Mouse (Mus musculus): ENCODE data around the gene Nqo2.
A peak's percentile ranks its signal among the peaks of the same experiment; 100 is the strongest.

Gene Nqo2

DNA sequence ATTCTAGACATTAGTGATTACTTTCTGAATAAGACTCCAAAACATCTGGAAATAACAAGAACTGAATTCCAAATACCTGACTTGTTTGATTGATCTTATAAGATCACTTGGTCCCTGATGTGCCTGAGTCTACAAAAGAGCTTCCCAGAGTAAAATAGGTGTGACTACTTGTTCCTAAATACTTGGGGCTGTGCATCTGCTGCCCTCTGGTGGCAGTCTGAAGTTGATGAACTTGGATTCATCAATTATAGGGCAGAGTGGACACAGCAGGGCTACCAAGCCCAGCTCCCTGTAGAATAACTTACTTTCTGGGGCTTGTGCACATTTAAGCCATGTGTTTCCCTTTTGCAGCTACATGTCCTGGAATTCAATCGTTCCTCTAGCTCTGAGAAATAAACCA is 30.7 kb downstream of the Nqo2 start:
- DNase-seq (ENCODE audit: low read depth, low spot score): peak; percentile 43

DNA sequence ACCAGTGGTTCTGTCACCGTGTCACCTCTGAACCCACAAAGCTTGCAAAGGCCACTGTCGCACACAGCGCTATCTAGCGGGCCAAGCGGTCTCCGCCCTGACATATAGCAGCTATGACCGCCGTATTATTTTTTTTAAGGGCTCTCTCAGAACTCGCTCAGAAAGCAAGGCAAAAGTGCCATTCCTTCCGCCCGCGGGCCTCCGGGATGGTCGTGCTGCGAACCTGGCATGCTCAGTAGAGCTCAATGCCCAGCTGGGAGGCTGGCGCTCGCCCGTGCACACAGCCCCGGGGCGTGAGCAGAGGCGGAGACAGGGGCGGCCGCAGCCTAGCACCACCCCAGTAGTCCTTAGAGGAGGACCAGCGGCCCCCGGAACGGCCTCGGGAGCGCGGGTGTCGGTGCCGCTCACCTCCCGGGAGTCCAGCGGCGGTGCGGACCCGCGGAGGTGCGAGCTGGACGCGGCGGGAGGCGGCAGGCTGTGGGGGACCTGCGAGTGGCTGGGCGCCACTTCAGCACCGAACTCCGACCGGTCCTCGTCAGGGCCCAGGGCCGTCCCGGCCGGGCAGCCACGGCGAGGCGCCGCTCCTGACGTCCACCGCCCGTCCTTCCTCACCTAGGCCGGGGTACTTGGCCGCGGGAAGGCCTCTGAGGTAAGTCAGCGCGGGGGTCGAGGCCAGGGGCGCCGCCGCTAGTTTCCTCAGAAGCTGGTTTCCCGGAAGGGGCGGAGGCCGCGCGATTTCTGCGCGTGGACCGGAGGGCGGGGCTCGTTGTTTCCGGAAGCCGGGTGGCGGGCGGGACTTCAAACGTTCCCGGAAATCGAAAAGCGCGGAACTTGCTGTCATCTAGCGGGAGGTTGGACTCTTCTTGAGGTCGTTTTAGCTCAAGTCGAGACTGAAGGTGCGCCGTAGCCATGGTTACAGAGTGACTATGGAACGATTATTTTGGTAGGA is 37.8 kb downstream of the Nqo2 start, which contains the start of the genes Ripk1 and Serpinb6a:
Gene Ripk1, plus strand, starts transcription at position 306 of the 949 bp plus-strand sequence.
Gene Serpinb6a, minus strand, starts transcription at position 737 of the 949 bp plus-strand sequence.
- peak; percentile 86 for DNase-seq (ENCODE audit: low read depth, low spot score)

DNA sequence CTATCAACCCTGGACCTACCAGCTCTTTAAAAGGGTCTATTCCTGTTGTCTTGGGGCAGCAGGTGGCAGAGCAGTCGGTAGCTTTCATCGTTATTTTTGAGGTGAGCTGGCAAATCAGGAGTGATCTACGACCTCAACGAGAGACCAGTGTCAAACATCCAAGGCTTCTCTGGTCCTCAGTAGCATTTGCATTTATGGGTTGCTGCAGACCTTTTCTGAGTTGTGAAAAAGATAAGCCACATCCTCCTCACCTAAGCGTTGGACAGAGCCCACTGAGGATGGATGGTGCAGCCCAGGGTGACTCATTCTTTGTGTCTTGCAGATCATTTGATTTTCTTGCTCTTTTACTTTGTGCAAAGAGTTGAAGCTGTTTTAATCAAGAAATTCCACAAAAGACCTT is 38.6 kb downstream of the Nqo2 start:
- no peak for DNase-seq (ENCODE audit: low read depth, low spot score)

DNA sequence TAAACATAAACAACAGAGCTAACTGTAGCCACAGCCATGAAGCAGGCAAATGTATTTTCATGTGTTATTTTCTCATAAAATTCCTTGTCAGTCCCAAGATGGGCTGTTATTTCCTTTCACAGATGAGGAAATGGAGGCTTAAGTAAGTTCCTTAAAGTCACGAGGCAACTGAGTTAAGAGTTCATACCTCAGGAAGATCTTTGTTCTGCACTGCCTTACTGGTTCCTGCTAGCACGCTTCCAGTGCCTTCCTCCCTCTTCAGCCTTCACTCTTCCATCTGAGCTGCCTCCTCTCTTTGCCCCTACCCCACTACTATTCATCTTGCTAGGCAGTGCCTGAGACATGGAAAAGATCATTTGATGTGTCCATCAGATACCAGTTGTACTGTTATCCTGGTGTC is 42.7 kb downstream of the Nqo2 start:
- DNase-seq (ENCODE audit: low read depth, low spot score): no peak

DNA sequence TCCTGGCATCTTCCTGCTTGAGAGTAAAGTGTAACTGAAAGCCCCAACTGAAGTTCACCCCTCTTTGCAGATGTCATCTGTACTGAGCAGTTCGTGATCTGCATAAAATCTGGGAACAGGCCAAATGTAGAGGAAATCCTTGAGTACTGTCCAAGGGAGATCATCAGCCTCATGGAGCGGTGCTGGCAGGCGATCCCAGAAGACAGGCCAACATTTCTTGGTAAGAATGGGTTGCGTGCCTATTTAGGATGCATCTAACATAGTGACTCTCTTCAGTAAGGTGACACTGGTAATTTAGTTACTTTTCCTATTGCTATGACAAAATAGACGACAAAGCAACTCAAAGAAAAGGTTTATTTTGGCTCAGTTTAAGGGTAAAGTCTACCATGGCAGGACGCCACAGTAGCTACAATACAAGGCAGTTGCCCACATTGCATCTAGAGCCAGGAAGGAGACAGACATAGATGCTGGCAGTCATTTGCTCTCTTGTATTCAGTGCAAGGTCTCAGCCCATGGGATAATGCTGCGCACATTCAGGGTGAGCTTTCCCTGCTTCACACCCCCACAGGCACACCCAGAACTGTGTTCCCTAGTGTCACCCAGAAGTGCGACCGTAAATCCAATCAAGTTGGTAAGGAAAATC is 52.6 kb downstream of the Nqo2 start:
- DNase-seq (ENCODE audit: low read depth, low spot score): no peak

DNA sequence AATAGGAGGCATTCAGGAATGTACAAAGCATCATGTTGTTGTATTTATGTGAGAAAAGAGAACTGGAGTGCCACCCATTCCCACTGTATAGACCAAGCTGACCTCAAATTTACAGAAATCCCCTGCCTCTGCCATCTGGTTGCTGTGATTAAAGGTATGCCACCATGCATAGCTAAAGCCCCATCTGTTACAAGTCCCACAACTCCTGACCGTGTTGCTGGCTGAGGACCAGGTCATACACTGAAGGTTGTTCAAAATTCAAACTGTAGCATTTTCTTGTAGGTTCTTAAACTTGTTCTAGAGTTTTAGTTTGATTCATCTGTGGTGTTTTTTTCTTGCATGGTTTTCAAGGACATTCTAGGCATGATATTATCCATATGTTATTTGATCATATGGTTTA is 54.0 kb downstream of the Nqo2 start:
- DNase-seq (ENCODE audit: low read depth, low spot score): no peak

DNA sequence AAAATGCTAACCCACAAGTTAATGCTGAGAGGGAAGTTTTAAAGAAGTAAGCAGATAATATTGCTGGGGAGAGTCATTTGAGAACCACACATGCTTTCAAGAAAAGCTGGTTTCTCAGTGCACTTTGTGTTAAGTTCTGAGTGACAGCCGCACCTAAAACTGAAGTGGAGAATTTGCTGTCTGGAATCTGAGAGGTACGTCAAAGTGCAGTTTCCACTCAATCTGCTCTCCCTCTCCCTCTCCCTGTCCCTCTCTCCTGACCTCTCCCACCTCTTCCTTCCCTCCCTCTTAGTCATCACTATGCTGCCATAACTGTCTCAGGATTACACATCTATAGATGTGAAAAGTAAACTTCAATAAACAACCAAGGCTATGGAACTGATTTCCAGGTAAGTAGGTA is 57.5 kb downstream of the Nqo2 start:
- DNase-seq (ENCODE audit: low read depth, low spot score): no peak

DNA sequence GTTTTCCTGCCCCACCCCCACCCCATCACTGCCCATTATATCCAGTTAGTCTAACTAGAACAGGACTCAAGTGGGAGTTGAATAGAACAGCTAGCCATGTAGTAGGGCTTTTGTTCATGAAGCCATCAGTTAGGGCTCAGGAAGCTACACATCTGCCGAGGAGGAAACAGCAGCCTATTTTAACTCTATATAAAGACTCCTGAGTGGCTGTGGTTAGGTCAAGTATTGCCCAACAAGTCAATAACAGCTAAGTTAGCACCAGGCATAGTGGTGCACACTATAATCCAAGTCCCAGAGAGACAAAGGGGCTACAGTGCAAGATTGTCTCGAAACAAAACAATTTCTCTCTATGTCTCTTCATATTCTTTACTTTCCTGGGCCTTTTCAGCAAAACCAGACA is 67.6 kb downstream of the Nqo2 start:
- DNase-seq (ENCODE audit: low read depth, low spot score): no peak

DNA sequence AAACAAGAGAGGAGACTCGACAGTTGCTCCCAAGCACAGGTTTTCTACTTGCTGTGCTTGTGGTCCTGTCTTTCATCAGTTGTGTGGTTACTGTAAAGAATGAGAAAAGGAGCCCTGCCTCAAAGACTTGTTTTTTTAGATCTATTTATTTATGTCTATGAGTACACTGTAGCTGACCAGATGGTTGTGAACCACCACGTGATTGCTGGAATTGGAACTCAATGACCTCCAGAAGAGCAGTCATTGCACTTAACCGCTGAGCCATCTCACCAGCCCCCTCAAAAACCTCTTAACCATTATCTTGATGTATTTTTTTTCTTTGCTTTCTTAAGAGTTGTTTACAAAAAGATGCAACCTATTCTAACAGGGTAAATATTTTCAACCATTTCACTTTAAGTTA is 70.9 kb downstream of the Nqo2 start:
- no peak for DNase-seq (ENCODE audit: low read depth, low spot score)

DNA sequence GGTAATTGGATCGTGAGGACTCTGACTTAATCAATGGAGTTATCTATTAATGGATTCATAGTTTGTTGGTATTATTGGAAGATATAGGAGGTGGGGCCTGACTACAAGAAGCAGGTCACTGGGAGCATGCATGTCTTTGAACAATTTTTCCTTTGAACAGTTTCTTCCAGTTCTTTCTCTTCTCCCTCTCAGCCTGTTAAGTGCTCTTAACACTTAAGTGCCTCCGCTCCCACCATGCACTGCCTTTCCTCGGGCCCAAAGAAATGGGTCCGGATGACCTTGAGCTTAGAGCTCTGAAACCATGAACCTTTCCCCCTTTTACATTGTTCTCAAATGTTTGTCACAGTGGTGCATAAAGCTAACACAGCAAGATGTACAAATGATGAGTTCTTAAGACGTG is 72.2 kb downstream of the Nqo2 start:
- no peak for DNase-seq (ENCODE audit: low read depth, low spot score)

DNA sequence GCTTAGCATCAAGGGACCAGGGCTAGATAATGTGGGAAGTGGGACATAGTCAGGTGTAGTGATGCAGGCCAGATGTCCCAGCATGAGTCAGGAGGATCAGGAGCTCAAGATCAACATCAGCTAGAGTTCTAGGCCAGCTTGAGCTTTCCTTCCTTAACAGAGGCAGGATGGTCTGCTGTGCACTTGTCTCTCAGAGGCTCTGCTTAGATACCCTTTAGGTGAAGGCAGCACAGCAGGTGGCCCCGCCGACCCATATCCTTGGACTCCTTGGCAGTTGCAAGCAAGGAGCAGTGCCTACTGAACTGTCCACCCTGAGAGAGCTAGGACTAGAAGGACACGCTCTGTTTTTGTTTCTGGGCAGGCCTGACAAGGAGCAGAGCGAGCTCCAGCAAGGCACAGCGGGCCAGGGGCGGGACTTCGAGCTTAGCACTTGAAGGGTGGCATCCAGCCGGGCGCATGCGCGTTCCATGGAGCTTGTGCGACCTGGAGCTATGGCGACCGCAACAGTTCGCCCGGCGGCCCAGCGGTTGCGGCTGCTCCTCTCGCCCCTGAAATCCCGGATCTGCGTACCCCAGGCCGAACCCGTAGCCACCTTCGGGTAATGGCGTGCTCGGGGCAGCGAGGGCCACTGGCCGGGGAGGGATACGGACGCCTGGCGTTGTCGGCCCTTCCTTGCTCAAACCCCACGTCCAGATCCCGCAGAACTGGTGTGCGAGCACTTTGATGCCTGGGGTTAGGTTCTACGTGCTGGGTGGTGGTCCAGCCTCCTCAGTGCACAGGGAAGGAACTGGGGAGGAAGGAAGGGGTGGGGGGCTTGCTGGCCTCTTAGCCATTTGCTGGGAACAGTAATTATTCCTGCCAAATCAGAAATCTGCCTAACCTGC is 72.9 kb downstream of the Nqo2 start, which contains the start of gene Bphl:
Gene Bphl, plus strand, starts transcription at position 426 of the 884 bp plus-strand sequence.
- peak; percentile 83 for DNase-seq (ENCODE audit: low read depth, low spot score)

DNA sequence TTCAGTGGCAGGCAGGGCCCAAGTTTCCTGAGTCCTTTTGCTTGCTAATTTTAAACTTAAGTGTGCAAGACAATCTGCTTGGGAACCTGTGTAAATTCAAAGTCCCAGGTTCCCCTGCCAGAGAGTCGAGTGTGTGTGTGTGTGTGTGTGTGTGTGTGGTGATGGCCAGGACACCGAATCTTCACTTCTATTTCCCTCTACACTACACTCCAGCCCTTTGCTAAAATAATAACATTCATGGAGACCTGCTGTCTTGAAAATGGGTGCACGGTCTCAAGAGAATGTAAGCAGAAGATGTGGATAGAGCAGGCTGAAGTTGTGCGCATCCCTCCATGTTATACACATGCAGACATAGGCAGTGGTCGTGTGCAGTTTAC is 73.6 kb downstream of the Nqo2 start:
- no peak for DNase-seq (ENCODE audit: low read depth, low spot score)
